Mouse (Mus musculus) frontal cortex, postnatal 25 days (tissue): ENCODE measurements around the gene Tmem145.

Experiments
- DNase-seq, 2 experiments: peaks; one replicate each; pipeline ENCODE4 v3.0.0; 2022; ENCODE audit warnings: low spot score in 2 of 2

Tmem145 gene

DNA sequence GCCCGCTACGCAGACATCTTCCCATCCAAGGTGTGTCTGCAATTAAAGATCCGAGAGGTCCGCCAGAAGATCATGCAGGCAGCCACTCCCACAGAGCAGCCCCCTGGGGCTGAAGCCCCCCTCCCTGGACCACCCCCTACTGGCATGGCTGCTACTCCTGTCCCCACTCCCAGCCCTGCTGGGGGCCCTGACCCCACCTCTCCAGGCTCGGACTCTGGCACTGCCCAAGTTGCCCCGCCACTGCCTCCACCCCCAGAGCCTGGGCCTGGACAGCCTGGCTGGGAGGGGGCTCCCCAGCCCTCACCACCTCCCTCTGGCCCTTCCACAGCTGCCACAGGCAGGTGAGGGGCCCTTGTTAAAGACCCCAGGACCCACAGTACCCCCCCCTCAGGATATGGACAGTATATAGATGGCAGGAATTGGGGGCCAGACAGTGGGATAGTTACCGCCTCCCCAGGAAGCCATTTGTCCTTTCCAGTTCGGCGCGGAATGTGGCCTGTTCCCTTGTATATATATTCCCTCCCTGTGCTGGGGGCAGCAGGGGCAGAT lies 12.6 kb upstream of the Tmem145 start:
- DNase-seq = no peak

DNA sequence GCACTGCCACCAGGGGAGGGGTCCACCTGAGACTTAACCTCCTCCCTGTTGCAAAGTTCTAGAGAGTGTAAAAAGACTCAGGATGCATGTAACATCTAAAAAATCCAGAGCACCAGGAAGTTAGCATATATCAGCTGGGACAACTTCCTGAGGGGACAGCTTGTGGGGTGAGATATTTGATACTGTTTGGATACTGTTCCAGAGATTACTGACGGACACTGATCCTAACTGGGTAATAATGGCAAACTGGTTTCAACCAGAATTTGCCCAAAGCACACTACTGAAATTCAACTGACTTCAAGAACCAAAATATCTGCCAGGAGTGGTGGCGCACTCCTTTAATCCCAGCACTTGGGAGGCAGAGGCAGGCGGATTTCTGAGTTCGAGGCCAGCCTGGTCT lies 11.4 kb upstream of the Tmem145 start:
- no peak for DNase-seq

DNA sequence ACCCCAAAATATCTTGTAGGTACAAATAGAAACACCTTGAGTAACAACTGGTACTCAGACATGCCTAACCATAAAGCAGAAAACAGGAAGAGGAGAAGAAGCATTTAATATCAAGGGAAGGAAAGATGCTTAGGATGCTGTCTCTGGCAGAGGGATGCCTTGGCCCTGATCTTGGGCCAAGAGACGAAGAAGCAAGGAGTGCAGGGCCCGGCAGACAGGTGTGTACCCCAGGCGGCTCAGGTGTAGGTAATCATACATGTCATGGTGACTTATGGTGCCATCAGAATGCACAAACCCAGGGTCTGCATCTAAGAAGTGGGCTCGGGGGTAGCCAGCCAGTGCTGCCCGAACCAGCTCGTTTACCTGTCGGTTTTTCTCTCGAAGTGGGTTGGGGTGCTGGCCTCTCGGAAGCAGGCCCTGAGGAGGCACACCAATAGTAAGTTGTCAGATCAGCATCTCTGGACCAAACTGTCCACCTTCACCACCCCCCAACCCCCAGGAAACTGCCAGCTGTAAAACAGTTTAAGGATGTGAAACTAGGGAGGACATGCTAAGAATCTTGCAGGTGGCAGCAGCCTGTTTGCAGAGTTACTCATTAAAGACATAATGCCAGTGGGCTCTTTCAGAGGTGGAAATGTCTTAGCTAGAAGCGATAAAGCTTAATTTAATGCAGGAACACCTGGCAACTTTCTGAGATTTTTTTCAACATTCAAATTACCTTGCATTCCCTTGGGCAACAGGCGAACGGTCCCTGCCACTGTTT lies 10.8 kb upstream of the Tmem145 start:
- DNase-seq = no peak

DNA sequence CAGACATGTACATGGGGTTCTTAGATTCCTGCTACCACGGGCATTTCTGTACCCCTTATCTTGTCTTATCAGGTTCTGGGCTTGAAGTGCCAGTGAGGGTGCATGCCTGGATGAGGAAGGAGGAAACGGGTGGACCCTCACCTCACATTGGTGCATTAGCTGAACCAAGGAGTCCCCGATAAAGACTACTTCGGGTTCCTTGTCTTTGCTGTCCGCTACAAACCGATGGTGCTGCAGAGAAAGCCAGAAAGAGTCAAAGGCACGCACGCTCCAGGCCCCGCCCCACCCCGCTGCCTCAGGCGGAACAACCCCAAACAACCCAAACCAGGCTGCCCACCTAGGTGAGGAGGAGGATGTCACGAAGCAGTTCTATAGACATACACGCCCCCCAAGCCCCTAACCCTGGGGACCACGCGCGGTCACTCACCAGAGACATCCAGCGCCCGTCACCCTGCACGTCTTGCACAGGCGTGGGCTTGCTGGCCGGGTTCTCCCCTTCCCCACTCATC lies 8.9 kb upstream of the Tmem145 start:
- no peak for DNase-seq

DNA sequence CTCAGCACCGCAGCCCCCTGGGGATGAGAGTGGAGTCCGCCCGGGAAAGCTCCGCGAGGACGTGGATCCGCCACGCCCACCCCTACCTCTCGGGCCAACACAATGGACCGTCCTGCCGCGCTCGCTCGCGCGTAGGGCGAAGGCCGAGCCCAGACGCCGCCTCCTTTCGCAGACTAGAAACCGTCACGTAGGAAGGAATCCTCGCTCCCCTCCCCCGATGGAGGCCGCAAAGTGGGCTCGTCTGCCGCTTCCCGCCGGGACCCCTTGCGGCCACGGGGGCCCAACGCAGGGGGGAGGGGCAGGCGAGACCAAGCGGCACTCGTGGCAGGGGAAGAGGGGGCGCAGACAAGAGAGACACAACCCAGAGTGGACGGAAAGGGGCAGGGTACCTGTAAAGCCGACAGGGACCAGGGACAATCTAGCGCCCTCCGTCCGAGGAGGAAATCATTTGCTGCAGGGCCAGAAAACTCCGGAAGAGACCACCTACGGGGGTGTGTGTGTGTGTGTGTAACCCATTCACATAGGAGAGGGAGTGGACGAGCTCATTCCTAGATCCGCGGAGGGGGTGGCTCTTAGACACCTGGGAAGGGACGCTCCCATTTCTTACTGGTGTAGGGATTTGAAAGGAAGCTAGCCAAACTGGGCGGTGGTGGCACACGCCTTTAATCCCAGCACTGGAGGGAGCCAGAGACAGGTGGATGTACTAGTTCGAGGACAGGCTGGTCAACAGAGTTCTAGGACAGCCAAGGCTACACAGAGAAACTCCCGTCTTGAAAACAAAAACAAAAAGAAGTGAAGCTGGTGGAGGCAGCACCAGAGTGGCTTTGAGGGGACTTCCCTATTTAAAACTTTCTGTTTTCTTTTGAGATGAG lies 8.2 kb upstream of the Tmem145 start, which contains the start of gene Pafah1b3:
TSS of gene Pafah1b3 (minus strand) at position 533 of the 872 bp plus-strand sequence.
- DNase-seq = peak; percentile 61 to 67

- DNase-seq = no peak
Measured at GRCm38 (mm10) chr7:25301063-25301462, 4.8 kb upstream of the Tmem145 start, which contains the start of gene Prr19. Prr19 (plus strand) TSS chr7:25301411.

GRCm38 (mm10) chr7:25303003-25303684 lies 2.8 kb upstream of the Tmem145 start:
- no peak for DNase-seq

- DNase-seq = no peak
Measured at GRCm38 (mm10) chr7:25303685-25304006, 2.3 kb upstream of the Tmem145 start.

- no peak for DNase-seq
Measured at GRCm38 (mm10) chr7:25305481-25305880, 425 bp upstream of the Tmem145 start.

DNA sequence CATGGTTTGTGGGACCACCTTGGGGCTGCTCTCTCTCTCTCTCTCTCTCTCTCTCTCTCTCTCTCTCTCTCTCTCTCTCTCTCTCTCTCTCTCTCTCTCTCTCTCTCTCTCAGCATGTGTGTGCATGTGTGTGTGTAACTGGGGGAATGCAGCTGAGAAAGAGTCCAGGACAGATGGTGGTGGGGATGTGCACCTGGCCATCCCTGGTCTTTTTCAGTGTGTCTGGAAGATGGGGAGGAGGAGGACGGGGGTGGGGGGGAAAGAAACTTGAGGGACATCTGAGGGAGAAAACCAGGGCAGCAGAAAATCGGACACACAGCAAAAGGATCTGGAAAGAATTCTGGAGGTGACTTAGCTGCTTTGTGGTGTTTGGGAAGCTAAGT lies 699 bp downstream of the Tmem145 start:
- no peak for DNase-seq

- no peak for DNase-seq
Measured at GRCm38 (mm10) chr7:25308702-25309318, 2.9 kb downstream of the Tmem145 start.

GRCm38 (mm10) chr7:25309425-25309824 lies 3.5 kb downstream of the Tmem145 start:
- no peak for DNase-seq

GRCm38 (mm10) chr7:25311193-25311592 lies 5.3 kb downstream of the Tmem145 start:
- no peak for DNase-seq

DNA sequence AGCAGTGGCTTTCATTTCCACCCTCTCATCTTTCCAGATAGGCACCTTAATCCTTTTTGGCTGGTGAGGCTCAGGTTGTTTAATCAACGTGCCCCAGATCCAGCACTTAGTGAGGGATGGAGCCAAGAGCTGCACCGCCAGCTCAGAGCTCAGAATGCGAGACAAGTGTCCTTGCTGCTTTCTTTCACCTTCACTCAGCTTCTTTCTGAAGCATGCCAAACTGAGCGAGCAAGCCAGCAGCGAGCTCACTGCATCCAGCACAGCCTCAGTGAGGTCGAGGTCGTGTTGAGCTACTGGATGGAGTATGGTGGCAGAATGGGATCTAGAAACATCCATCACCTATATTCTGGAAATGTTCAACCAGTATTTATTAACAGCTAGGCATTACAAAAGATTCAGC lies 7.4 kb downstream of the Tmem145 start:
- DNase-seq = no peak

- DNase-seq = no peak
Measured at GRCm38 (mm10) chr7:25314606-25315305, 8.8 kb downstream of the Tmem145 start.

GRCm38 (mm10) chr7:25315306-25316041 lies 9.6 kb downstream of the Tmem145 start:
- DNase-seq = no peak

DNA sequence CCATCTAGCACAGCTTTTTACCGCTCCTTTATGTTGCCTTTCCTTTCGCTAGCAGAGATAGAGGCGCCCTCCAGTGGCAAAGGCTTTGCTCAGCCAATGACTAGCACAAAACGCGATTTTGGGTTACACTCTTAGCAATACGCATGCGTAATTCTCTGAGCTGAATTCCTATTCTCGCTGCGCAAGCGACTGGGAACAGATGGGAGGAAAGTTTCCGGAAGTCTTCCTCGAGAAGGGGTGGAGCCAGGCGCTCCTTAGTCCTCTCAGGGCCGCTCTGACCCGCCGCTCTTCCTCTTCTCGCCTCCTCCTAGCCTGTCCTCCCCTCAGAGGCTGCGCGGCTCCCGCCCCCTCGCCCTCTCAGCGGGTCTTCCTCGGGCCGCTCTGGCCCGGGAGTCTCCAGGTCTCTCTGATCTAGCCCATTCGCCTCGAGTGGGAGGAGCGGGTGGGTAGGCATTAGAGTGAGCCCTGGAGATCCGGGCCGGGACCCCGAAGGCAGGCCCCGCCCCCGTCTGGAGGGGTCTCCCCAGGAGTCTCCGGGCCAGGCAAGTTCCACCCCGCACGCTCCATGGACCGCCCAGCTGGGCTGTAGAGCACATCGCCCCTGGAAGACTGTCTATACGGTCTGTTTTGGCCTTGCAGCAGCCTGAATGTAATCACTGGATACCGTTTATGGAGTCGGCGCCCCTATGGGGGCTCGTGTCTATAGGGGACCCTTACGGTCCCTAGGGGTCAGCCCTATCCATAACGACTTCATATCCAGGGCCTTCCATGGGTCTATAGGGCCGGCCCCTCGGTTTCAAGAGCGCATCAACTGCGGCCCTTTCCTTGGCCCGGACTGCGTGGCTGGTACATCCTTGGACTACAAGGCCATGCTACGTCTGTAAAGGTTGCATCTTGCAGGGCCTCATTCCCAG lies 10.9 kb downstream of the Tmem145 start, which contains the start of gene Megf8:
TSS of gene Megf8 (plus strand) at position 633 of the 914 bp plus-strand sequence.
- peak; percentile 93 to 94 for DNase-seq

GRCm38 (mm10) chr7:25317446-25317999 lies 11.6 kb downstream of the Tmem145 start:
- no peak for DNase-seq
